Mouse (Mus musculus) A20 (cell line): Measurements from ENCODE around the gene Ptgis.

Experiments used
- DNase-seq: peaks from one replicate; pipeline ENCODE4 v3.0.0-alpha.2; 2011; ENCODE audit warnings: low read depth, low spot score

Ptgis gene

DNA sequence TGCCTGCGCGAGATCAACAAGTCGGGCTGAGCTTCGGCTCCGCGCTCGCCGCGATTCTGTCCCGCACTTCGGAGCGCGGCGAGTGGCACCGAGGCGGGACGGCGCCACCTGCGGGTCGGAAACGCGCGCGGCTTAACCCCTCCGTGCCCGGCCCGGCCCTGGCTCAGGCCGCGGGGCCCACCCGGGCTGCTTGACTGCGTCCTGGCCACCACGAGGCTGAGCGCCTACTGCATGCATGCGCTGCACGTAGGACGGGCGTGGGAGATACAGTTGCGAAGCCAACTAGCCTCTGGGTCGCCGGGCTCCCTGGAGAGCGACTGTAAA, 50.4 kb downstream of the Ptgis start, which contains the start of gene Kcnb1:
Kcnb1 (minus strand) TSS at position 80 of the 324 bp plus-strand sequence.
- DNase-seq = peak; percentile 44

- DNase-seq = peak; percentile 21
Observed at GRCm38 (mm10) chr2:167189291-167190075, 50.9 kb downstream of the Ptgis start.

DNA sequence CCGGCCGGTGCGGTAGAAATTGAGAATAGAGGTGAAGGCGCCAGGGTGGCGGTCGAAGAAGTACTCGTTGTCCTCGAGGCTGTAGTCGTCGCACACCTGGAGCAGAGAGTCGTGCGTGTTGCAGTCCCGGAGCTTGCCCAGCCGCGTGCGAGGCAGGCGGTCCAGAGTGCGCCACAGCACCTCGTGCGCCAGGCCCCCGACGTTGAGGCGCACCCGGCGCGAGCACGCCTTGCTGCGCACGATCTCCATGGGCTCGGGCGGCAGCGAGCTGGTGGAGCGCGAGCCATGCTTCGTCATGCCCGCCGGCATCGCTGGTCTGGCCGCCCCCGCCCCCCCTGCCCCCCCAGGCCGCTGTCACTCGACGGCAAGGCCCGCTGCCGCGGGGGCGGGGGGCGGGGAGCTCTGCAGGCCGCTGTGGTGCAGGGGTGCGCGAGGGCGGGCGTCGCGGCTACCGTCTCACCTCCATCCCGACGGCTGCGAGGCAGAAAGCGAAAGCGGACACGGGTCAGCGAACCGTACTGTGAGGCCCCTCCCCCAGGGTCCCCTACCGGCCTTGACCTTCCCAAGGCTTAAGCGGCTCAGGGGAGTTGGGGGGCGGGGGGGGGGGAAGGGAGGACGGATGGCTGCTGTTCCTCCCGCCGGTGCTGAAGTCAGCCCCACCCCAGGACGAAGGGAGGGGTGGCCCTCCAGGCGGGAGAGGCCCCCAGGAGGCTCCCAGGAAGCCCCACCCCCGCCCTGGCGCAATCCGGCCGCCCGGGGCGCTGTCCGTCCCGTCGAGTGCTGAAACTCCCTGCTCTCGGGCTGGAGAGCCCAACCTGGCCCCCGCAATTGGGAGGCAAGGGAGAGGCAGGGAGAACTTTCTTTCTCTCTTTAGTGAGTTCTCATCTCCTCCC, 51.8 kb downstream of the Ptgis start:
- DNase-seq = peak; percentile 31

DNA sequence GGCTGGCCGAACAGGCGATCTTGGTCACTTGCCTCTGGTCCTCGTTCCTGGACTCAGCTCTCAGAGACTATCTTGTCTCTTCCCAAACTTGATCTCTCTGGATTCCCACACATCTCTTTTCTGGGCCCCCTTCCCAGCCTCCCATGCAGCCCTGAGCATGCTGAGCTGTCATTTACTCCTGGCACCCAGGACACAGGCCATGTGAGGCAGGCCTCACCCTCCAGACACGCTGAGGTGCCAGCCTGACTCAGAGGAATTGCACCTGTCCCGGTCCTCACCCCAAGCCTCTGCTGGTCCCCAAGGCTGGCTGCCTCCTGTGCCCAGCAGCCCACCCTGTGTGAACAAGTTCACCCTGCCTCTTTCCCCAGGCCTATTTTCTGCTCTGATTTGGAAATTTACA, 53.3 kb downstream of the Ptgis start:
- no peak for DNase-seq

DNA sequence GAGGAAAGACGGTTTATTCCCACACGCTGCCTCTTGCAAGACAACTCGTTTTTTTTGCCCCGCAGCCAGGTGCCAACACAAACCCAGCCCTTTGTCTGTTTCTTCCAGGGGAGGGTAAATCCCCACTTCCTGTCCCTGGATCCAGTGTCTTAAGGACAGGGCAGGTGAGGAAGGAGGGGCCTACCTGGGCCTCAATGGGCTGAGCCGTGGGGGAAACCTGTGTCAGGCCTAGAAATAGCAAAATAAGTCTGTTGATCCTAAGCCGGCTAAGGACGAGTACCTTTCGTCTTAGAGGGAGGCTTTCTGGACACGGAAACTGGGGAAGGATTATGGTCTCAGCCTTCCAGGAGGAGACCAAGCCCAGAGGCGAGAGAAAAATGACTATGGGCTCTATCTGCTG, 53.9 kb downstream of the Ptgis start:
- no peak for DNase-seq

GRCm38 (mm10) chr2:167186003-167186402, 54.4 kb downstream of the Ptgis start:
- no peak for DNase-seq

GRCm38 (mm10) chr2:167185432-167185831, 55.0 kb downstream of the Ptgis start:
- DNase-seq = no peak

DNA sequence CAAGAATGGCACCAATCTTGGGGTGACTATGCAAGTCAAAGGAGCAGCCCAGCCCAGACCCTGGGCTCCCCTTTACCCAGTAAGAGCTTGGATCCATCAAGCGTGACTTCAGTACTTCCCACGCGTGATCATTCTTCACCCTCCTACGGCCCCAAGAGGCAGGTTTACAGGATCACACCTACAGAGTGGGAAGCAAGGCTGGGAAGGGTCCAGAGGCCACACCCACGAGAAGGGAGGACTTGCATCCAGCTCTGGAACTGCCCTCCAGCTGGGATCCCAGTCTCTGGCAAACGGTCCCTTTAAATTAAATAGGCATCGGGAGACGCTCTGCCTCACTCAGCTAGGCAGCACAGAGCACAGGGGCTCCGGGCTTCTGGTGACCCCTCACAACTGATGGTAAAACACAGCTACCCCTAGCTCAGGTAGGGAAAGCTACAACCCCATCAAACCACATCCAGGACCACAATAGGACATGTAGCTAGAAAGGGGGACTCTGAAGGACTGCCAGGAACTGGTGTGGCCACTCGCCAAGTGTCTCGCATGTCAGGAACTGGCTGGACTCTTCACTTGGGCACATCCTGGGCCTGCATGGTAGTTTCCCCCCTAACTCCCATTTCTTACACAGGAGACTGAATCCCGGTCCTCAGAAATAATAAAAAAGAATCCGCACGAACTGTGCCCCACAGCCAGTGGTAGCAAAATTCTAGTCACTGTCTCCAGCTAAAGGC, 58.6 kb downstream of the Ptgis start:
- no peak for DNase-seq

DNA sequence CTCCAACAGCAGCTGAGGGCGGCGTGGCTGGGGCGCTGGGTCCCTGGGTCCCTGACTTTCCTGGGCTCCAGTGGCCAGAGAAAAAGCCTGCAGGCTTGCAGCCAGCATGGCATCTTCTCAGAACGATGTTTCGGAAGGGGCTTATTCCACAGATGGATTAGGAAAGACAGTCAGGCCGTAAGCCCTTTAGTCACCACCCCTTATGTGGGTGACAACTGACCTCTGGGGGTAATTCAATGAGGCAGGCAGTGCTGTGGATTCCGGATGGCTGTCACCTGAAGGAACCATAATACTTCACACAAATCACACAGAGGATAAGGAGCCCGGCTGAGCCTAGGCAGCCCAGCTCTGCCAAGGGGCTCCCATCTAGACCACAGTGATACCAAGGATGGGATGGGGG, 59.3 kb downstream of the Ptgis start:
- DNase-seq = no peak

DNA sequence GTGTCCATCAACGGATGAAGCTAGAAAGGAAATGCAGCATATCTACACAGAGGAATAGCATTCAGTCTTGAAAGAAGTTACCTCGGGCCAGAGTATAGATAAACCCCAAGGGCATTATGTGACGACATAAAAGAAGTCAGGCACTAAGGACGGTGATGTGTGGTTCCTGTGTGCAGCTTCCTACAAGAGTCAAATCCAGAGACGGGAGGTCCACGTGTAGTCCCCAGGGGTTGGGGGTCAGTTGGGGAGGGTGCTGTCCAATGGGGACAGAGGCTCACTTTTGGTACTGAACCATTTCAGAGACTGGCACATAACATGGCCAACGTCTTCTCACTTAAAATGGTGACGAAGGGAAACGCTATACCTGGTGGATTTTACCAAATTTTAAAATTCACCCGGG, 61.1 kb downstream of the Ptgis start:
- no peak for DNase-seq

DNA sequence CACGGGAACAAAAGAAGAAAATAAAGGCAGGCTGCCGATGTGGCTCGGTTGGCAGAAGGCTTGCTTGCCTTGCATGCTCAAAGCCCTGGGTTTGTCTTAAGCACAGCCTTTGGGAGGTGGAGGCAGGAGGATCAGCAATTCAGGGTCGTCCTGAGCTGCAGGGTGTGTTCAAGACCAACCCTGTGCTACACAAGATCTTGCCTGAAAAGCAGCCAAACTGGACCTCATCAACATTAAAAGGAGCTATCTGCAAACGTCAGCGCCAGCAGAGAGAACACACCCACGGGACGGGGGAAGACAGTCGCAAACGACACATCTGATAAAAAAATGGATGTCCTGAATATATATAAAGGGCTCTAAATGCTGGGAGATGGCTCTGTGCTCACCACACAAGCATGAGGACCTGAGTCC, 63.2 kb downstream of the Ptgis start:
- DNase-seq = no peak

DNA sequence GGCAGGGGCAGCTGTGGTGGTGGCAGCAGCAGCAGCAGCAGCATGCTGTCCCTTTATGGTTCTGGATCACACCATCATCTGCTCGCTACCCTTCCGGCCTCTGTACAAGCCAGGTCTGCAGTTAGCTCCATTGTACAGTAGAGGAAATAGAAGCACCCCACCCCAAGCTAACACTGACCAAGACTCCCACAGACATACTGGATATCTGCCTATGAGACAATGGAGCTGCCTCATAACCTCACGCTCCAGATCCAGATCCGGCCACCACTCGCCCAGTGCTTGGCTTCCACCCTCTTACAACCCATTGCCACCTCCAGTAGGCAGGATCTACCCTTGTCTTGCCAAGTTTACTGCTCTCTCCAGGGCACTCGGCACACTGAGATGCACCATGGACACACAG, 65.1 kb downstream of the Ptgis start:
- no peak for DNase-seq

DNA sequence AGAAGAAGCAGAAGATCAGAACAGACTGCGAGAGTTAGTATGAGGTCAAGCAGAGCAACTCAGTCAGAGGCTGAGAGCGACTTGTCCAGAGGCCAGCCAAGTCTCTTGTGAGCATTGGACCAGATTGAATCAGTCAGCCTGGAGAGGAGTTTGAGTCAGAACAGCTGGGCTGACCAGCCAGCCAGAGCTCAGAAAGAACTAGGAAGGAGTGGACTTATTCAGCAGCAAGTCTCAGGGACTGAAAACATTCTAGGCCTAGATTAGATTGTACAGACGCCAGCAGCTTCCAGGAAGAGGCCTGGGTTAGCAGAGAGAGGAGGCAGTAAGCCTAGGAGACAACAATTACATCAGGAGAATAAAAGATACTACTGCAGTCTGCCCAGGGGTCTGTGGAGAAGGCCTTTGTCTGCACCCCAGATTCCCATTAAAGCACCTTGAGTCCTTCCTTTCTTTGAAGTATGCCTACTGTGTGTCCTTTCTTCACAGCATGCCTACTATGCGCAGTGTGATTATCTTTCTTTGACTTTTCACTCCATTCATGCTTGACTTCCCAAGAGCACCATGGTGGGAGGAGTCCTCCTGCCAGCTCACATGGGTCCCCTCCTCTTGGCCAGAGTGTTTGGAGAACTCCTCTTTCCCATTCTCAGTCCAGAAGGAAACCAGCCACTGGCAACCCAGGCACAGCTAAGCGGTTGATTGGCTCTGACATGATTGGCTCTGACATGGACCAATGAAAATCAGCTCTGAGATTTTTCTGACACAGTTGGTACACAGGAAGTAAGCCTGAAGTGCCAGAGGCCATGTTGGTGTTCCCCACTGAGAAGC, 67.1 kb downstream of the Ptgis start:
- no peak for DNase-seq

DNA sequence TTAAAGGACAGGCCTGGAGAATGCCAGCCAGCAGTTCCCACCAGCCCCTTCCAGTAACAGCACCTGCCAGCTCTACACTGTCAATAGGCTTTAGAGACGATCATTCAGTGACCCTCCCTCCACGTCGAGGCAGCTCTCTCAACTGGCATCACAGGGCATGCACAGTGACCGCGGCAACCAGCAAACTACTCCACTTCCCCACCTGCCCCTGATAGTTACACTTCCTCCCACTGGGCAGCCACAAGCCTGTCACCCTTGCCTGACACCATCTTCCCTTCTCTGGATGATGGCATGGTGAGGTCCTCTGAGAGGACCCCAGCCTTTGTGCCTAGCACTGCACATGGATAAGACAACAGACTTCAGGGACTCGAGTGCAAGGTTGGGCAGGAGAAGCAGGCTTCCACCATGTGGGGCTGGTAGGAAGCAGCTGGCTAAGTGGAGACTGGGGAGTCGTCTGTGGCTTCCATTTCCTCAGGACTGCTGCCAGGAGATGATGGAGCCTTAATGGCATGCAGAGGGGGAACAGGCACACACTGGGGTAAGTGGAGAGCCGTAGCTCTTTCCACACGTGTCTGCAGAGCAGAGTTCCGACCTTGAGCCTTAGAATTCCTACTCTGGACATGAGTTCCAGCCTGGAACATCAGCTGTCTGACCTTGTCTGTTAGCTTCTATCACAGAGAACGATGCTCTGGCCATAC, 72.7 kb downstream of the Ptgis start:
- peak; percentile 24 for DNase-seq

- DNase-seq = no peak
Observed at GRCm38 (mm10) chr2:167163600-167163999, 76.8 kb downstream of the Ptgis start.

- no peak for DNase-seq
Observed at GRCm38 (mm10) chr2:167163134-167163533, 77.3 kb downstream of the Ptgis start.

GRCm38 (mm10) chr2:167162516-167163021, 77.8 kb downstream of the Ptgis start:
- no peak for DNase-seq

GRCm38 (mm10) chr2:167159721-167160120, 80.7 kb downstream of the Ptgis start:
- DNase-seq = no peak

DNA sequence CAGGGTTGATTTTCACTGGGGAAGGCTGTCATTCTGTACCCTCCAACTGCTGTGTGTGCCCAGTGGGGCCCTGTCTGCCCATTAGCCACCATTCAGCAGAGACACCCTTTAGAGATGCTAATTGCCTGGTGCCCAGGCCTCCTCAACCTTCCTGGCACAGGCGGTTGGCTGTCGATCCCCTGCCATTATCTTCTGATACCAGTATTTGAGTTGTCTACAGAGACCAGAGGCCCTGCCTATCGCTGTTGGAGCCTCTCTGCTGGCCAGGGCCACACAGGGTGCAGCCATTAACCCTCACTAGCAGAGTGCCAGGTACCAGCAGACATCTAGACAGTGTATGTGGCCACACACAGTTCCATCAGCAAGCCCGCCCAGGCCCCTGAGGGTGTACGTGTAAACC, 81.6 kb downstream of the Ptgis start:
- no peak for DNase-seq

DNA sequence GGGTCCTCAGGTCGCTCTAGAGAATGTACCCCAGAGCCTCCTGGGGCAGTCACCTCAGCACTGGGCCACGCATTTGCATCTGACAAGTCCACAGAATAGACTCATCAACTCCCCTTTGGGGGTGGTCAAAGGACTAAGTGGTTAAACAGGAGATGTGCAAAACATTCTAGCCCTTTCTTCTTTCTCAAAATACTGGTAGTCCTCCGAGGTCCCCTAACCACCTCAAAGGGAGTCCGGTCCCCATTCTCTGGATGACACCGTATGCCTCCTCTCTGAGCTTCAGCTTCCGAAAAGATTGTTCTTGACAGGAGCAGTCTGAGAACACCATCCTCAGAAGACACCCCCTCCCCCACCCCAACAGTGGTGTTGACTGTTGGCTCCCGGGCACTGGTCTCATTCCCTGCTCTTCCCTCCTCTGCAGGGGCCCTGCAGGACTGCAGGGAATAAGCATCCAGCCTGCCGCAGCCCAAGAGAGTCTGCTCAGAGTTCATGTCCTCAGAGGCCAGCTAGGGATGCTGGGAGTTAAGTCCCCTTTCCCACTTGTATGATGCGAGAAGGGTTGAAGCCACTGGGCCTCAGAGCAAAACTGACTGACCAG, 84.2 kb downstream of the Ptgis start:
- DNase-seq = no peak
